Mouse (Mus musculus) mouse embryonic stem cell (cell line): ENCODE measurements around the gene Gm3636.
"Not testable (repeated sequence)": the region's sequence is repeated elsewhere in the genome, so short reads cannot be mapped to it uniquely, and the experiment has no call there.

Experiments
- in situ Hi-C, 2 experiments: fragments of 300-500 bp; cut with MboI; formaldehyde crosslinking; loops; 1 replicate in 1 of 2; 3 replicates in 1 of 2; pipeline ENCODE4 v1.14.3; 2019 to 2020; ENCODE audit warnings: low sequenced_read_pairs in 2 of 2, low pct_unique_long_range_greater_than_20kb in 1 of 2, mixed read lengths in 1 of 2; ENCODE audit not compliant: unreplicated experiment in 1 of 2

The Gm3636 gene

DNA sequence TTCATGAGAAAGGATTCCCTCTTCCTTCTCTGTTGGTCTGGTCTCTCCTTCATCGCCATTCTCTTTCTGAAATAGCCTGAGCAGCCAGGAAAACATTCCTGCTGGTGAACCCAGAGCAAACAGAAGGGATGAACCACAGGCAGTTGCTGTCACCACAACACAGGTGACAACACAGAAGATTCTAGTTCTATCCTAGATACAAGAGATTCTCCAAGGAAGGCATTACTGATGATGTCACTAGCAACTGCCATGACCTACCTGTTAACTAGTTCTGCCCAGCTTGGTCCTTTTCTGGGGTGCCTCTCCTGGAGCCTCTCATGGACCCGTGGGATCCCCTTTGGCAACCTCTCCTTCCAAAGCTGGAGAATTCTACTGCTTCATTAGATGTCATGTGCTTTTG, at the start of gene Gm3636:
Gene Gm3636, minus strand, starts transcription at position 101 of the 400 bp plus-strand sequence.
- in situ Hi-C loops: not testable (repeated sequence)

DNA sequence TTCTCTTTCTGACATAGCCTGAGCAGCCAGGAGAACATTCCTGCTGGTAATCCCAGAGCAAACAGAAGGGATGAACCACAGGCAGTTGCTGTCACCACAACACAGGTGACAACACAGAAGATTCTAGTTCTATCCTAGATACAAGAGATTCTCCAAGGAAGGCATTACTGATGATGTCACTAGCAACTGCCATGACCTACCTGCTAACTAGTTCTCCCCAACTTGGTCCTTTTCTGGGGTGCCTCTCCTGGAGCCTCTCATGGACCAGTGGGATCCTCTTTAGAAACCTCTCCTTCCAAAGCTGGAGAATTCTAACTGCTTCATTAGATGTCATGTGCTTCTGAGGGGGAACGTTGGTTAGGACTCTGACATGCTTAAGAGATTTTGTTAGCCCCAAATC, 32.2 kb upstream of the Gm3636 start, which contains the start of gene Gm8362:
Gene Gm8362, minus strand, starts transcription at position 101 of the 400 bp plus-strand sequence.
- in situ Hi-C loops: not testable (repeated sequence)

DNA sequence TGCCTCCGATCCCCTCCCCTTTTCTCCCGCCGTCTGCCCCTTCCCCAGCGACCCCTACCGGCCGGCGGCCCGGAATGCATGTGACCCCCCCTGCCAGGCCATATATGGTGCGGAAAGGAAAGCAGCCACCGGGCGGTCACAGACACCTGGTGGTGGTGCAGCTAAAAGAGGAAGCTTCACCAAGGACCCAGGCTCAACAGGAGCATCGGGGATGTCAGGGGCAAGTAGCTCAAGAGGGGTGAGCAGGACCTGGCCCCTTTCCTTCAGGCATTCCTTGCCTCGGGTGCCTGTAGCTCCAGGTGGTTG, 15.1 kb upstream of the Gm3636 start:
- in situ Hi-C loops: not testable (repeated sequence)

- in situ Hi-C loops: not testable (repeated sequence)
Observed at GRCm38 (mm10) chr14:6756384-6757230, 14.5 kb upstream of the Gm3636 start.

- in situ Hi-C loops: not testable (repeated sequence)
Observed at GRCm38 (mm10) chr14:6720151-6720550, 22.0 kb downstream of the Gm3636 start, which contains the start of gene Gm8050. Gene Gm8050 (minus strand): TSS chr14:6720251.
